Mouse (Mus musculus) G1E-ER4 (cell line): ENCODE data around the gene Kmt2e. TPM values are rescaled to one million over a fixed set of nuclear protein-coding genes. Genes with fewer than 3 reads are reported as not detected.

Experiments
- GATA1 ChIP-seq: IDR thresholded peaks from one replicate; pipeline ENCODE4 v1.8.0; 2012; ENCODE audit warnings: low read length, inconsistent platforms
- polyA plus RNA-seq: library from polyadenylated mRNA; stranded (reverse); fragments of >175 nt; gene quantifications from 2 replicates; pipeline ENCODE4 v1.2.3, GENCODE M21; 2012

Gene Kmt2e
- polyA plus RNA-seq, 1 experiment = 11.8 TPM

DNA sequence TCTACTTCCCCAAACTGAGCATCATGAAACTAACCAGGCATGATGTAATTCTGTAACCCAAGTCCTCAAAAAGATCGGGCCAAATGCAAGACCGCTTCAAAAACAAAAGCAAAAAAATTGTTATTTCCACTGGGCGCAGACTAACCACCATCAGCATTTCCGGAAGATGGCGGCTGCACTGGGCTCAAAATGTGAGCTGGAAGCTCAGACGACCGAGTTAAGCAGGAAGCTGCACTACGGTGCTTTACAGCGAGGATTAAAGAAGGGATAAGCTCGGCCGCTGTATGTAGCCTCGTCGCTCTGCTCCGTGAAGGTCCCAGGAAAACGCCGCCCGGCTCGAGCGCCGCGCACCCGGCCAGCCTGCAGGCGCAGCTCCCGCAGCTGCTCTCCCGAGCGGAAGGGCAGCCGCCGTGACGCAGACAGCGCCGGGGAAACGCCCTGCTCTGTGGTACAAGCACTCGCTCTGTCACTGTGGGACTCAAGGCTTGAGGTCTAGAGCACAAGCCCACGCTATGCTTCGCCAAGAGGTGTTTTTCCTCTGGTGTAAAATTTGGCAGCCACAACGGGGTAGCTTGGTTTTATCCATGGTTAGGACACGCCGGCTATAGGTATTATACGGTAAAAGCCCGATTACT lies 16.0 kb upstream of the Kmt2e start:
- TF ChIP-seq GATA1 = no peak

DNA sequence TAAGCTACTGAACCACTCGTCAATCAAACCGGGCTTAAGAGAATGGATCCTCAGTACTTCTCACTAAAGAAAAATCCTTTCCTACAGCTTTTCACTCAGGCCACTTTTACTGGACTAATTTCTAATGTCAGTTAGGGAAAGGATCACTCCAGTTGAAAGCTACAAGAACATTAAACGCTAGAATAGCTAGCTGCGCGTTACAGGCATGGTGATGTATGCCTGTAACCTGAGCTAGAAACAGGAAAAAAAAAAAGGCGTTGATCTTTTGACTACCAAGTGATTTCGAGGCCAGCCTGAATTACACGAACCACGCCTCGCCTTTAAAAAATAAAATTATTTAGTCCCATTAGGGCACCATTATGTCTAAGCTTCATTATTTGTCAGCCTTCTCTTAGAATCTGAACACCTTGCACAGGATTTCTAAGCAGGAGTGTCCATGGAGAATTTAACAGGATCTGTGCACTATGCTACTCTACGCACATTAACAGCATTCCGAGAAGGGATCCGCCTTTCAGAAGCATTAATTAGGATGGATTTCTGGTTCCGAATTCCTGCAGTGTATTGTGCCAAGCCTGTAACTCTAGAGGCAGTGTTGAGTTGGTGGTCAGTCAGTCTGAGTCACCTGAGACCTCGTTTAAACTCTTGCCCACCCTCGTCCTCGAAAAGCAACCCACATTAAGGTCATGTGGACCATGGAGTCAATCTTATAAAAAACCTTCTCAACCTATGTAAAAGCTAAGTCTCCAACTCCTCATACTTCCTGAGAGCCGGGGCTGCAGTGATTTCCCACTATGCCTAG lies 15.2 kb upstream of the Kmt2e start:
- no peak for TF ChIP-seq GATA1

- TF ChIP-seq GATA1 = no peak
Measured at GRCm38 (mm10) chr5:23419616-23420170, 14.5 kb upstream of the Kmt2e start.

DNA sequence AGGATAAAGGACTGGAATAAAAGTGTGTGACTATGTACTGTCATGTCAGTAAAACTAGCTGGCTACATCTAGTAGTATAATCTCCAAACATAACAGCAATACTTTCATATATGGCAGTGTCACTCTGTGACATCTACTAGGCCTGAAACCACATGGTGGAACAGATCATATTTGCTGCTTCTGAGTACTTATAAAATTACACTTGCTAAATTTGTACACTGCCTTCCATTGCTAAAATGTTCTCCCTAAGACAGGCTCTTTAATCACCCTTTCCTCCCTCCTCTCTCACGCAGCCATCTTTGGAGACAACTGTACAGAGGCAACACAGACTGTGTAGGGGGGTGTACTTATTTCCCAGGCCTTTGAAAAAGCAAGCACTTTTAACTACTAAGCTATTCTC lies 13.8 kb upstream of the Kmt2e start:
- TF ChIP-seq GATA1 = no peak

GRCm38 (mm10) chr5:23421440-23421839 lies 12.8 kb upstream of the Kmt2e start:
- no peak for TF ChIP-seq GATA1

GRCm38 (mm10) chr5:23423036-23423435 lies 11.2 kb upstream of the Kmt2e start:
- no peak for TF ChIP-seq GATA1

GRCm38 (mm10) chr5:23427501-23427900 lies 6.7 kb upstream of the Kmt2e start:
- TF ChIP-seq GATA1 = no peak

- no peak for TF ChIP-seq GATA1
Measured at GRCm38 (mm10) chr5:23431070-23431864, 3.0 kb upstream of the Kmt2e start.

GRCm38 (mm10) chr5:23431948-23432707 lies 2.1 kb upstream of the Kmt2e start:
- TF ChIP-seq GATA1 = no peak

GRCm38 (mm10) chr5:23432708-23433645 lies 1.3 kb upstream of the Kmt2e start:
- TF ChIP-seq GATA1 = no peak

- TF ChIP-seq GATA1 = no peak
Measured at GRCm38 (mm10) chr5:23434598-23435481, 599 bp downstream of the Kmt2e start.

- no peak for TF ChIP-seq GATA1
Measured at GRCm38 (mm10) chr5:23435482-23436125, 1.4 kb downstream of the Kmt2e start.

DNA sequence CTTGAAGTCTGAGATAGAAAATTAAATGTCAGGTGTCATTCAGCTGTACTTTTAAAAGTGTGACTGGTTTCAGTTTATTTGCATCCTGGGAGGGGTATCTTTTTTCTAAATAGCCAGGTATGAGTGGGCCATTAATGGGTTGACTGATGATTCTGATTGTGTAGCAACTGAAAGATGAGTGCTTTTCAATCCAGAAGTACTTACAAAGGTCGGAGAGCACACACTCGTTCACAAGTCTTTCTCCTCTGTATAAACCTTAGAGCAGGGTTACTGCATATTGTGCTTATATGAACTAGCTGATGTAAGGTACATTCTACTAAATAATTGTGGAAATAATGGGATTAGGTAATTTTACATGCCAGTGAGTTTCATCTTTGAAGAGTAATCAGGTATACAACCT lies 2.5 kb downstream of the Kmt2e start:
- no peak for TF ChIP-seq GATA1

- no peak for TF ChIP-seq GATA1
Measured at GRCm38 (mm10) chr5:23439857-23440256, 5.6 kb downstream of the Kmt2e start.
